Mouse (Mus musculus) lung, postnatal 0 days (tissue): ENCODE results near the gene Negr1.

Source experiments
- CTCF ChIP-seq: IDR thresholded peaks from 2 replicates; pipeline ENCODE4 v1.5.1; 2016; ENCODE audit warnings: antibody characterized with exemption, mild to moderate bottlenecking
- EP300 ChIP-seq: IDR thresholded peaks from 2 replicates; pipeline ENCODE4 v1.6.1; 2016; ENCODE audit warnings: antibody characterized with exemption, mild to moderate bottlenecking, control low read depth

DNA sequence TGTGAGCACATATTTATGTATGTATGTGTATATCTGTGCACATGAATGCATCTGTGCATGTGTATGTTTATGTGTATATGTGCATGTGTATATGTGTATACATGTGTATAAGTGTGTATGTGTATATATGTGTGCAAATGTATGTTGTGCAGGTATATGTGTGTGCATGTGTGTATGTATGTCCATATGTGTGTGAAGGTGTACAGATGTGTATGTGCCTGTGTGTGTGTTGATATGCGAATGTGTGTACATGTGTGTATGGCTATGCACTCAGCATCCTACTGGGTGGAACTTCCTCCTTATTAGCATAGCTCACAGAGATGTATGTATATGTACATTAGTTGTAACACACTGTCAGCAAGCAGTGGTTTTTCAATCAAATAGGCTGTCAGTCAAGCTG, 554.4 kb downstream of the Negr1 start:
- TF ChIP-seq CTCF (no peak), EP300 (no peak)
